Mouse (Mus musculus): ENCODE measurements at regions not wholly inside any gene's neighbourhood (a gene's known extent, or its start where the extent isn't known, plus 50 kb on each side); places are given as distances from the start of the nearest gene placed in this dataset.
"Not testable (repeated sequence)": the region's sequence is repeated elsewhere in the genome, so short reads cannot be mapped to it uniquely, and the experiment has no call there.

GRCm38 (mm10) chr3:109256723-109257122 is 83.7 kb upstream of the Vav3 start:
- Histone ChIP-seq H3K27me3 (replicated peaks) (no peaks in the 10 kb centered on the region), H3K9me3 (no peaks in the 10 kb centered on the region), H3K4me3 (replicated peaks) (no peak overlapping the region), H3K4me1 (peaks cover 63% of the 10 kb centered on the region), H3K36me3 (replicated peaks; ENCODE audit: low read length) (no peaks in the 10 kb centered on the region)
- no peak for TF ChIP-seq GATA1 (IDR thresholded peaks at IDR 0.05; ENCODE audit: borderline replicate concordance, low read length)

- not testable (repeated sequence) for H3K9me3 ChIP-seq; H3K27me3 ChIP-seq (replicated peaks); H3K4me3 ChIP-seq (replicated peaks); H3K36me3 ChIP-seq (replicated peaks; ENCODE audit: low read length)
- H3K4me1 ChIP-seq, result peaks cover 30% of the 10 kb centered on the region
Measured at GRCm38 (mm10) chr3:109266947-109267346, 73.5 kb upstream of the Vav3 start.

- Histone ChIP-seq H3K9me3 (no peaks in the 10 kb centered on the region), H3K27me3 (replicated peaks) (no peaks in the 10 kb centered on the region), H3K4me3 (replicated peaks) (no peak overlapping the region), H3K36me3 (replicated peaks; ENCODE audit: low read length) (no peaks in the 10 kb centered on the region), H3K4me1 (peaks cover 50% of the 10 kb centered on the region)
- TF ChIP-seq FLI1 (IDR thresholded peaks at IDR 0.05; ENCODE audit: low read length) (no peak), GATA1 (IDR thresholded peaks at IDR 0.05; ENCODE audit: borderline replicate concordance, low read length) (no peak)
Measured at GRCm38 (mm10) chr3:109270783-109271182, 69.7 kb upstream of the Vav3 start.

GRCm38 (mm10) chr3:109273074-109273801 is 67.2 kb upstream of the Vav3 start:
- Histone ChIP-seq H3K36me3 (replicated peaks; ENCODE audit: low read length) (no peaks in the 10 kb centered on the region), H3K9me3 (no peaks in the 10 kb centered on the region), H3K27me3 (replicated peaks) (no peaks in the 10 kb centered on the region), H3K4me1 (peaks cover 49% of the 10 kb centered on the region), H3K4me3 (replicated peaks) (no peak overlapping the region)
- TF ChIP-seq FLI1 (IDR thresholded peaks at IDR 0.05; ENCODE audit: low read length) (no peak), GATA1 (IDR thresholded peaks at IDR 0.05; ENCODE audit: borderline replicate concordance, low read length) (no peak)

- H3K4me1 ChIP-seq, result peaks cover 51% of the 10 kb centered on the region
- H3K9me3 ChIP-seq, result no peaks in the 10 kb centered on the region
- TF ChIP-seq FLI1 (IDR thresholded peaks at IDR 0.05; ENCODE audit: low read length) (no peak), GATA1 (IDR thresholded peaks at IDR 0.05; ENCODE audit: borderline replicate concordance, low read length) (no peak)
- H3K27me3 ChIP-seq (replicated peaks), result no peaks in the 10 kb centered on the region
- no peaks in the 10 kb centered on the region for H3K36me3 ChIP-seq (replicated peaks; ENCODE audit: low read length)
- H3K4me3 ChIP-seq (replicated peaks), result no peak overlapping the region
Measured at GRCm38 (mm10) chr3:109273802-109274155, 66.7 kb upstream of the Vav3 start.

- H3K9me3 ChIP-seq, result no peaks in the 10 kb centered on the region
- TF ChIP-seq GATA1 (IDR thresholded peaks at IDR 0.05; ENCODE audit: borderline replicate concordance, low read length), result no peak
- H3K4me3 ChIP-seq (replicated peaks), result no peak overlapping the region
- no peaks in the 10 kb centered on the region for H3K27me3 ChIP-seq (replicated peaks)
- no peaks in the 10 kb centered on the region for H3K36me3 ChIP-seq (replicated peaks; ENCODE audit: low read length)
- H3K4me1 ChIP-seq, result peaks cover 45% of the 10 kb centered on the region
Measured at GRCm38 (mm10) chr3:109279086-109279485, 61.4 kb upstream of the Vav3 start.

GRCm38 (mm10) chr3:109286590-109286989 is 53.9 kb upstream of the Vav3 start:
- no peak for TF ChIP-seq FLI1 (IDR thresholded peaks at IDR 0.05; ENCODE audit: low read length)
- peak; percentile 85; the same call in 1 of the 3 replicates for TF ChIP-seq GATA1 (IDR thresholded peaks at IDR 0.05; ENCODE audit: borderline replicate concordance, low read length)
- Histone ChIP-seq H3K27me3 (replicated peaks) (no peaks in the 10 kb centered on the region), H3K36me3 (replicated peaks; ENCODE audit: low read length) (peaks cover 14% of the 10 kb centered on the region), H3K4me3 (replicated peaks) (no peak overlapping the region), H3K9me3 (peaks cover 17% of the 10 kb centered on the region), H3K4me1 (peaks cover 23% of the 10 kb centered on the region)
